Mouse (Mus musculus) c-Kit-positive CD71-negative TER-119-negative erythroid progenitor cells, embryonic 14.5 days (primary cell): Measurements from ENCODE around the gene Rab1b.

Source experiments
- DNase-seq: peaks from one replicate; pipeline ENCODE4 v3.0.0-alpha.2; 2013; ENCODE audit warnings: low read depth

Rab1b gene

DNA sequence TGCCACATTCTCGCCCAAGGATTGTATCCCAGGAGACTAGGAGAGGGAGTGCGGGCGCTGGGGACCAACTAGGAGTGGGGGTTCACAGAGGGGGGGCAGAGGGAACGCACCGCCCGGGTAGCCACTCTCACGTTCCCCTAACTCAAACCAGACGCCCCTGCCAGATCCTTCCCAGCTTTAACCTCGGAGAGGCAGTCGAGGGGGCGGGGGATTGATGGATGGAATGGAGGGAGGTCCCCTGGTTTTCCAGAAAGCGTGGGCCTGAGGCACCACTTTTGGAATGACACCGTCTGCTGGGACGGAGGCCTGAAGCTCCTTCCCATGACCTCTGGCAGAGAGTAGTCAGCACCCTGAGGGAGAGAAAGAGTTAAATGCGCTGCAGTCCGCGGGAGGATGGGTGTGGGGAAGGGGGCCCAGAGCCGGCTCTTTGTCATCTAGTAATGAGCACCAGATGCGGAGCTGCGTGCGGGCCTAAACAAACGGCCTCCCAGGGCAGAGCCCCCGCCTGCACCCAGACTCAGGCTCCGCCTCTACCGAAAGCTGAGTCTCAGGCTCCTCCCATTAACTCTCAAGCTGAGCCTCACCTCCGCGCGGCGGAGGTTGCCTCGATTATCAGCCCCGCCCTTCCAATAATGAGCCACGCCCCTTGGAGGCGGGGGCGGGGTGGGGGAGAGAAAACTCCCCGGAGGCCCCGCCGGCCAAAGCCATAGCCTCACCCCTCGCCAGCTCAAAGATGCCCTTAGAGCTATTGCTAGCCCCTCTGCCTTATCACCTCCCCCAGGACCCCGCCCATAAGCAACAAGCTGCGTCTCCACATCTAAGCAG, 35.1 kb downstream of the Rab1b start:
- DNase-seq: peak; percentile 85

DNA sequence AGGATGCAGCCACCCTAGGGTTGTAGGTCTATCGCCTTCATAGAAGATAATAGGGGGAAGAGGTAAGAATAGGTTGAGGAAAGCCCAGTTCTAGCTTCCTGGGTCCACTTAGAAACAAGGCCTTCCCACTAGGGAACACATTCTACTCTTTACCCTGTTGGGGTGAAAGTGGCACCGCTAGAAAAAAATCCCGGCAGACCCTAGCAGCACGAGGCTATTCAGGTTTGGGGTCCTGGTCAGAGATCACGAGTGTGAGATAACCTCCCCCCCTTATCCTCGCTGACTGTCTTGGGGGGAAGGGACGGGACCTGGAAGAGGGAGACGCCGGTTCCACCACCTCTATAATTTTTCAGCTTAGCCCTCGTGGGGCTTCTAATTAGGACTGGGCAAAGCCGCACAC, 35.8 kb downstream of the Rab1b start:
- no peak for DNase-seq

DNA sequence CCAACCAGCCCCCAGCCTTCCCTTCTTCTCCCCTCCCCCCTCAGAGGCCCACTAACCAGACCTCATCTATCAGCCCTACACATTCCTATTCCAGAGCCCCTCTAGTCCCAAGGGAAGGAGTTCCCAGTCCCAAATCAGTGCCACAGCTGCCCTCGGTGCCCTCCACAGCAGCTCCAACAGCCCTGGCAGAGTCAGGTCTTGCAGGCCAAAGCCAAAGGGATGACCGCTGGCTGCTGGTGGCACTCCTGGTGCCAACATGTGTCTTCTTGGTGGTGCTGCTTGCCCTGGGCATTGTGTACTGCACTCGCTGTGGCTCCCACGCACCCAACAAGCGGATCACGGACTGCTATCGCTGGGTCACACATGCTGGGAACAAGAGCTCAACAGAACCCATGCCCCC, 36.9 kb downstream of the Rab1b start:
- no peak for DNase-seq

DNA sequence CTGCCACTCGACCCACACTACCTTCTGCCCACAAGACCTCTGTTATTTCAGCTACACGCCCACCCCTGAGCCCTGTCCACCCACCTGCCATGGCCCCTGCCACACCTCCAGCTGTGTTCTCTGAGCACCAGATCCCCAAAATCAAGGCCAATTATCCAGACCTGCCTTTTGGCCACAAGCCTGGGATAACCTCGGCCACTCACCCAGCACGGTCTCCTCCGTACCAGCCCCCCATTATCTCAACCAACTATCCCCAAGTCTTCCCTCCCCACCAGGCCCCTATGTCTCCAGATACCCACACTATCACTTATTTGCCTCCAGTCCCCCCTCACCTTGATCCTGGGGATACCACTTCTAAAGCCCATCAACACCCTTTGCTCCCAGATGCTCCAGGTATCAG, 37.4 kb downstream of the Rab1b start:
- no peak for DNase-seq

DNA sequence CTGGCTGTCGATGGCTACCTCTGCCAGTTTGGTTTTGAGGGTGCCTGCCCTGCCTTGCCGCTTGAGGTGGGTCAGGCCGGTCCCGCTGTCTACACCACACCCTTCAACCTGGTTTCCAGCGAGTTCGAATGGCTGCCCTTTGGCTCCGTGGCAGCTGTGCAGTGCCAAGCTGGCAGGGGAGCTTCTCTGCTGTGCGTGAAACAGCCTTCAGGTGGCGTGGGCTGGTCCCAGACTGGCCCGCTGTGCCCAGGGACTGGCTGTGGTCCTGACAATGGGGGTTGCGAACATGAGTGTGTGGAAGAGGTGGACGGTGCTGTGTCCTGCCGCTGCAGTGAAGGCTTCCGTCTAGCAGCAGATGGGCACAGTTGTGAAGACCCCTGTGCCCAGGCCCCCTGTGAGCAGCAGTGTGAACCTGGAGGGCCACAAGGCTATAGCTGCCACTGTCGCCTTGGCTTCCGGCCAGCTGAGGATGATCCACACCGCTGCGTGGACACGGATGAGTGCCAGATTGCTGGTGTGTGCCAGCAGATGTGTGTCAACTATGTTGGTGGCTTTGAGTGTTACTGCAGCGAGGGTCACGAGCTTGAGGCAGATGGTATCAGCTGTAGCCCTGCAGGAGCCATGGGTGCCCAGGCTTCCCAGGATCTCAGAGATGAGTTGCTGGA, 38.2 kb downstream of the Rab1b start:
- DNase-seq: no peak

DNA sequence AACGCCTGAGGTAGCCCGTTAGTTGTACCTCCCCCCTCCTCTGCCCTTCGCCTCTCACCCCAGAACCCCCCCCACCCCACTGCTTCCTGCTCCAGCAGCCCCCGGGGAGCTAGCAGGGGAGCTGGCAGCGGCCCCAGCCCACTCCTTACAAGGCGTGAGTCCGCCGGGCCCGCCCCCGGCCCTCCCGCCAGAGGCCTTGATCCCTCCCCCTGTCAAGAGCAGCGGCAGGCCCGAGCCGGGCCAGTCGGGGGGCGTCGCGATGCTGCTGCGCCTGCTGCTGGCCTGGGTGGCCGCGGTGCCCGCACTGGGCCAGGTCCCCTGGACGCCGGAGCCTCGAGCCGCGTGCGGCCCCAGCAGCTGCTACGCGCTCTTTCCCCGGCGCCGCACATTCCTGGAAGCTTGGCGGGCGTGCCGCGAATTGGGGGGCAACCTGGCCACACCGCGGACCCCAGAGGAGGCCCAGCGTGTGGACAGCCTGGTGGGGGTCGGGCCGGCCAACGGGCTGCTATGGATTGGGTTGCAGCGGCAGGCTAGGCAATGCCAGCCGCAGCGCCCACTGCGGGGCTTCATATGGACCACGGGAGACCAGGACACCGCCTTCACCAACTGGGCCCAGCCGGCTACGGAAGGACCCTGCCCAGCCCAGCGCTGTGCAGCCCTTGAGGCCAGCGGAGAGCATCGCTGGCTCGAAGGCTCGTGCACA, 38.9 kb downstream of the Rab1b start, which contains the start of gene Cd248:
Gene Cd248, plus strand, starts transcription at position 212 of the 703 bp plus-strand sequence.
- no peak for DNase-seq

DNA sequence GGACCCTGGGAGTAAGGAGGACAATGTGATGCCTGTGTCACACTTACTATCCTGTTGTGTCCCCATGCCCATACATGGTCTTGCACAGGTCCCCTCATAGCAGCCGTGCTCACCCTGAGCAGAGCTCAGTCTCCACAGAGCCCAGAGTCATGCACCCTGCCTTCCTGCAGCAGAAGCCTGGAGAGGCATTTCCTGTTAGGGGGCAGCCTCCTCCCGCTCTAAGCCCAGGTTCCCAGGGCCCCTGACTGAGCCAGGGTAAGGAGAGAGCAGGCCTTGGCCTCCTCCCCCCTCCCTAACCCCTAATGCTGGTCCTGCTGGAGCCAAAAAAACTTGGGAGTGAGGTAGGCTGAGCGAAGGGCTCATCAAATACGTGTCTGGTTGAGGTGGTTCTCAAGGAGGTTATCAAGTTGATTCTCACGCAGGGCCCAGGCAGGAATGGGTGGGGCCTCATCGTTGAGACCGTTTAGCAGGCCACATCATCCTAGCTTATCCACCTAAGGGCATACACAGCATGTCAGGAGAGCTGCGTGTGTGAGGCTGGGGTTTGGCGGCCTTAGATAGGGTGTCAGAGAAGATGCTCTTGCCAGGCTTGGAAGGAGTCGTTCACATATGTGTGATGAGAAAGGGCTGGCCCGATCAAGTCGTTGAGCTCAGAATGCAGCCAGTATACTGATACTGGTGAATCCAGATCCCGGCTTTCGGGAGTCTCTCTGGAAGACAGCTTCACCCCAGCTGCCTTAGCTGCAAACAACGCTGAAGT, 39.7 kb downstream of the Rab1b start:
- DNase-seq: no peak

DNA sequence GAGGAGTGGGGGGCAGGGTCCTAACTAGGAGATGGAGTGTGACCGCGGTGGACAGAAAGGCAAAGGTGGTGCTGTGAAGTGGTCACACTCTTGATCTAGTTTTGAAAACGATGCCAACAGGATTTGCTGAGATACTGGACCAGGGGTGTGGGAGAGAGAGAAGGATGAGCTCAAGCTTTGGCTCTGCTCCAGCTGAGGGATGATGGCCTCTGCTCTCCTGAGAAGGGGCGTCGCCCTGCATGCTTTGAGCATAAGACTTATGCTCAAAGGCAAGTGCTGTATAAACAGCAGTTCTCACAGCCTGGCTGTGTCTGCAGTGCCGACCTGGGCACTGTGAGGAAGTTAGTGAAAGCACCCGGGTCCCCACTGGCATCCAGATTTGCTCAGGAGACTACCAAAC, 41.8 kb downstream of the Rab1b start:
- DNase-seq: no peak

DNA sequence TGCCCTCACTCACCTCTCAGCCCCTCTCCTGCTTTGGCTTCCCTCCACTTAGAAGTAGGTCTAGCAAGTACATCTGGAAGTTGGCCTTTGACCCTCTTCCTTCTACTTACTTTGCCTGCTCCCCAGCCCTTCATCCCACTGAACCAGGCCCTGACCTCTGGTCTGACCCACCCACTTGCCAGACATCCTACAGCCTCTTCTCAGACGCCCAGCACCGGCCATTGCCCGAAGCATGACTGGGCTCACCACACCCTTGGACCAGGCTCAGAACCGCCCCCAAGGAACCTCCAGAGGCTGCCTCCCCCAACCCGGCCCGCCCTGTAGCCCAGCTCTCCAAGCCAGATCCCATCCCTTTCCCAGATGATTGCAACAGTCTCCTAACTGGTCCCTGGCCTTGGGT, 44.4 kb downstream of the Rab1b start:
- no peak for DNase-seq

DNA sequence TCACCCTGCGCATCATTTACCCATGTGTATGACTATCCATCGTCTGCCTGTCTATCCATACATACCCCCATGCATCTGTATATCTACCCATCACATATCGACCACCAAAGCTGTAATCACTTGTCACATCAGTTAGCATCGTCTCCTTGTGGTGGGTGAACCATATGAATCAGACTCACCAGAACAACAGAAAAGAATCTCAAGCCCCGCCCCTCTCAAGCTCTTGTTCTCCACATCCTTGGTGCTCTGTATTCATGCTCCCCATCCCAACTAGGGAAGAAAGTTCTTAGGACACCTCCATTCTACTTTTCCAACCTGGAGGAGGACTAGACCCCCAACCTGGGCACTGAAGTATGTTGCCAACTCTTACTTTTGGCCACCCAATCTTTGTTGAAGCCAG, 44.8 kb downstream of the Rab1b start:
- DNase-seq: no peak

DNA sequence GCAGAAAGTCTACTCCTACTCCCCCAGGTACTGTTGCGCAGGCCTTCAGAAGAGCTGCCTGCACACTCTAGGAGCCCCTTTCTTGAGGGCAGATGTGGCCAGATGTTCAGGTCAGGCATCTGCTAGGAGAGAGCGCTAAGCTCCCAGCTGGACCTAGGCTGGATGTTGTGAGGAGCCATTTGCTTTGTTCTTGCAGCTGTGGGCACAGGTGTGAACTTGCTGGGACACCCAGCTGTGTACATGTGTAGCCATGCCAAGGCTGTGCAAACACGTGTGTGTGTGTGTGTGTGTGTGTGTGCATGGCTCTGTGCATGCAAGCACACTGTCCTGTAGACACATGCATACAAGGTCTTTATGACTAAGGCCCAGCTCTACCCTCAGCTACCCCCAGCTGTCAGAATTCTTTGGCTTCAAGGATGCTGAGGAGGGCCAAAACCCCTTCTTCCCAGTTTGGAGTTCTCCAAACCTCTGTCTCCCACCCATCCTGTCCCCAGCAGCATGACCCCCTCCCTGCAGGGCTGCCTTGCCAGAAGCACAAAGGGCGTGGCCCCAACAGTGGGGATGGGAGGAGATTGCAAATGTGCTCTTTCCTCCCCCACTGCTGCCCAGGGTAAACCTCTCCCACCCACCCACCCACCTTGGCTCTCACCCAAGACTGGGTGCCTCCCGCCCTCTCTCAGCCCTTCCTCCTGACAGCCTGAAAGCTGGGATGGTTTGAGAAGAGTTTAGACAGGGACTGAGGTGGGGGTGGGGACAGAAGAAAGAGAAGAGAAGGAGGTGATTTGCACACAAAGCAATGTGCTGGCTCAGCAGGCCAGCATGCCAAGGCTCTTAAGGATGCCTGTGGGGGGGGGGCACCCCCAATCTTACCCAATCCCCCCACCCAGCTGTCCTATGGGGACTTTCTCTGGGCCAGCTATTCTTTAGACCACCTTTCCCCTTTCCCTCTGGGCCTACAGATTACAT, 46.2 kb downstream of the Rab1b start:
- DNase-seq: no peak

DNA sequence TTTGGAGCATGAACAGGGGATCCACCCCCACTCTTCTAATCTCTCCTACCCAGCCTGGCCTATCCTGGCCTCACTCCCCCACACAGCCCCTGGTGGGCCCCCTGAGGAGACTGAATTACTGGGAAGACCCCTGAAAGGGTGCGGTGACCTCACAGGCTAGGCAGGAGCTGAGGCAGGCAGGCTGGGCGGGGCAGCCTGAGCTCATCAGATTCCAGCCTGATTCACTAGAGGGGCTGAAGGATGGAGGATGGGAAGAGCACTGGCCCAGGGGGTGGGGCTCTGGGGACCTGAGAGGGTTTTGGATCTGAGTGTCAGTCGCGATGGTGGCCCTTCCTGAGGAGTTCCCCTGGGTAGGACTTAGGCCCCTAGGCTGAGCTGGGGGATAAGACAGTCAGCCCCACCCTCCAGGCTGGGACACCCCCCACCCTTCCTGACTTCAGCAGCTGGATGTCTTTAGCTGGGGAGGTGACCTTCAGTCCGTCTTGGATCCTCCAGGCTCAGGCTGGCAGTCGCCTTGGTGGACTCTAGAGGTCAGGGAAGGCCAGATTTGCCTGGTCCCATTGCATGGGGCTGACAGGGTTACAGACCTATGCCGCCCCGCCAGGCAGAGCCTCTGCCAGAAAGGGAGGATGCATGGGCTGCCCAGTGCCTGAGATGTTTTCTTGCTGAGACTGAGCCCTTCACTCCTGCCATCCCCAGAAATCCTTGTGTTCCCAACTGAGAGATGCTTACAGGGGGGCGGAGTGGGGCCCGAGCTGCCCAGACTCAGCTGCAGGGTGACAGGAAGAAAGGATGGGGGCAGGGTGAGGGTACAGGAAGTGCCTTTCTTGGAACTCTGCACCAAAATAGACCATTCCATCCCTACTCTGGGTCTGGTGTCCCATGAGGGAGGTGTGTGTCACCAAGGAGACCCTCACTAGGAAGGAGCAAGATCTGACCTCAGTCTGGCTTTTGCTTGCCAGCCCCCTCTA, 47.8 kb downstream of the Rab1b start:
- no peak for DNase-seq

DNA sequence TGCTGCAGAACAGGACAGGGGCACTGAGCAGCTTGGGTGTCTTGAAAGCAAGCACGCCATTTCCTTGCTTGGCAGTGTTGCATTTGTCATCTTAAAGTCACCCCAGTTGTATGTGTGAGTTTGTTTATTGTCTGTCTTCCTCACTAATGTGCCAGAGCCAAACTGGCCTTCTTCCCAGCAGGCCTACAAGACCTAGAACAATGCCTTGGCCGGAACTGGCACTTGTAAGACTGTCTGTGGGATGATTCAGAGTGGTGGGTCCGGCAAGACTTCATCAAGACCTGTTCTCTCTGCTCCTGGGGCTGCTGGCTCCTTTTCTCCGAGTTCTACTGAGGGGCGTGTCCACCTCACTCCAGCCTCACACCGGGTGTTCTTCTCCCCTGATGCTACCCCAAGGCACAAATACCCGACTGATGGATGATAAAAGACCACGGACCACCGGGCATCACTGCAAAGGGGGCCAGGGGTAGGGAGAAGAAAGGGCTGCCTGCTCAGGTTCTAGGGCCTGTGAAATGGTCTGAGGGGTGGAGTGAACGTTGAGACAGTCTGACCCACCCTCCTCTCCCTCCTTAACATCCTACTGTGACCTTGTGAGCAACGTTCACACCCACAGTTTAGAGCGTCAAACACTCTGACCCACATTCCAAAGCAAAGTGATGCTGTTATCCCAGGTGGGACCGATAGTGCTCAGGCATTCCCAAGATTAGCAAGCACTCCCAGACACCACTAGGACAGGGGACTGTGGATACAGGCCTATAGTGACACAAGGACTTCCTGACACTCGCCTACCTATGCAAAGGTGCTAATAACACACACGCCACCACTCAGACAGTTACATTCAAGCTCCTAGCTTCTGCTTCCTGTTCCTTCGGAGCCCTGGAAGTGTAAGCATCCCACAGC, 48.7 kb downstream of the Rab1b start:
- DNase-seq: no peak

DNA sequence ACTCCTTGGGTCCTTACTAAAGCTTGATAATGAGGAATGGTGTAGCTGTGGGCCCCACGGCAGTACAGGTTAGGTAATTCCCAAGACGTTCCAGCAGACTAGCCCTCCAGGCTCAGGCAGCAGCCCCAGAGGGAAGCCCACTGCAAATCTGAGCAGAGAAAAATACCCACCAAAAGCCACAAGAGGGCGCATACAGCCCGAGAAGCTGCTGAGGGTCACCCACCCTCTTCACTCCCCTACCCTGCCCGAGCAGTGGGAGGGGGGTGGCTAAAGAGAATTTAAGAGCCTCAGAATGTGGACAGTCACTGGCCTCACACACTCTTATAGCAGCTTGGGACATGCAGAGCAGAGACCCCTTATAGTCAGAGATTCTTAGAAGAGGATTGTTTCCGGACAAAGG, 50.6 kb downstream of the Rab1b start:
- no peak for DNase-seq

DNA sequence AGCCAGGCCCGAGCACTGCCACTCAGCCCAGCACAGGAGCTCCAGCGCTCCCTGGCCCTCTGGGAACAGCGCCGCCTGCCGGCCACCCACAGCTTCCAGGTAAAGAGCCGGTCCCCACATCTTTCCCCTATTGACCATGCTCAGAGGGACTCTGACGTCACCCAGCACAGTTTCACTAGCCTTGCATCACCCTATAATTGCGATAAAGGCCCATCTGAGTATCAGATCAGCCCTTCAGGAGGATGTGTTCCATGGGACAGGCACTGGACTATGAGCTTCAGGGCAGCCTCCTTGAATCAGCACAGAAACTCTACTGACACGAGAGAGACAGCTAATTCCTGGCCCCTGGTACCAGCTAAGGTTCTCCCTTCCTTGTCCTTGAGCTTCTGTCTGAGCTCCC, 53.0 kb downstream of the Rab1b start:
- DNase-seq: no peak

DNA sequence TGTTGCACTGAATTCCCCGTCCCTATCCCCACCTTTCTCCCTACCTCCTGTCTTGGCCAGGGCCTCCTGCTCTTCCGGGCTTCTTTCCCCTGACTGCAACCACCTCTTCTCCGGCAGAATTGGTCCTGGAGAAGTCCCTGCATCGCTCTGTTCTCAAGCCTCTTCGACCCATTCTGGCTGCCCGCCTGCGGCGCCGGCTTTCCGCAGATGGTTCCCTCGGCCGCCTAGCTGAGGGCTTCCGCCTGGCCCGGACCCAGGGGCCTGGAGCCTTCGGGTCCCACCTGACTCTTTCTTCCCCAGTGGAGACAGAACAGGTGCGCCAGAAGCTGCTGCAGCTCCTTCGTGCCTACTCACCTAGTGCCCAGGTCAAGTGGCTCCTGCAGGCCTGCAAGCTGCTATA, 54.0 kb downstream of the Rab1b start:
- no peak for DNase-seq

DNA sequence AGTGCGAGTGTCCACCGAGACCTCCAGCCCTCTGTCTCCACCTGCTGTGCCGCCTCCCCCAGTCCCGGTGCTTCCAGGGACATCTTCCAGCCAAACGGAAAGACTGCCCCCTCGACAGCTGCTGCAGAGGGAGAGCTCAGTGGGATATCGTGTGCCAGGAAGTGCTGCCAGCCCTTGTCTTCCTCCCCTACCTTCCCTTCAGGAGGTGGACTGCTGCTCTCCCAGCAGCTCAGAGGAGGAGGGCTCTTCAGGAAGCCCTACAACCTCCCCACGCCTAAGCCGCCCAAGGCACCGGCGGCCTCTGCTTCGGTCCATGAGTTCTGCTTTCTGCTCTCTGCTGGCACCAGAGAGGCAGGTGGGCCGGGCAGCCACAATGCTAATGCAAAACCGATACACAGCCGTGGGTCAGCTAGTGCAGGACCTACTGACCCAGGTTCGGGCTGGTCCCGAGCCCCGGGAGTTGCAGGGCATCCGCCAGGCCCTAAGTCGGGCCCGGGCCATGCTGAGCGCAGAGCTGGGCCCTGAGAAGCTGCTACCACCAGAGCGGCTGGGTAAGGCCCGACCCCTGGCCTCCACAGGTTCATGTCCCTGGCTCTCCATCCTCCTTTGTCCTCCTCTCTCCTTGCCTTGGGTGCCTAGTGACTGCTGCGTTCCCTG, 54.6 kb downstream of the Rab1b start:
- DNase-seq: no peak

DNA sequence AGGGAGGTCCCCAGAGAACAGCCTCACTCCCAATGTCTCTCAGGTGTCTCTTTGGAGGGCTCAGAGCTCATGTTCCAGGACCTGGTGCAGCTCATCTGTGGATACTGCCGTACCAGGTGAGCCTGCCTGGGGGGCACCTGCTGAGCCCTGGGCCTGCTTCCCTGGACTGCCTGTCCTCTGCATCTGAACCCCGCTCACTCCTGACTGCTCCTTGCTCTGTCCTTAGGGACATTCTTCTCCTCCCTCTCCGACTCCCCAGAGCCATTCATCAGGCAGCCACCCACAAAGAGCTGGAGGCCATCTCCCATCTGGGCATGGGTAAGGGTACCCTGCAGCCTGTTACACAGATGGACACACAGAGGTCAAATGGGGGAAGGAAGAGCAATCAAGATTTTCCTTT, 55.4 kb downstream of the Rab1b start:
- DNase-seq: no peak
